Mouse (Mus musculus): ENCODE data around the gene Rnasek. TPM values are rescaled to one million over a fixed set of nuclear protein-coding genes. Genes with fewer than 3 reads are reported as not detected.

The Rnasek gene
- polyA plus RNA-seq (2012; rRNA removed): 168 and 203 TPM in 2 replicates

GRCm38 (mm10) chr11:70239541-70240279 is at the start of gene Rnasek, which contains the start of gene Gm21988:
TSS of gene Rnasek (minus strand) at chr11:70239842.
TSS of gene Gm21988 (minus strand) at chr11:70239830.

DNA sequence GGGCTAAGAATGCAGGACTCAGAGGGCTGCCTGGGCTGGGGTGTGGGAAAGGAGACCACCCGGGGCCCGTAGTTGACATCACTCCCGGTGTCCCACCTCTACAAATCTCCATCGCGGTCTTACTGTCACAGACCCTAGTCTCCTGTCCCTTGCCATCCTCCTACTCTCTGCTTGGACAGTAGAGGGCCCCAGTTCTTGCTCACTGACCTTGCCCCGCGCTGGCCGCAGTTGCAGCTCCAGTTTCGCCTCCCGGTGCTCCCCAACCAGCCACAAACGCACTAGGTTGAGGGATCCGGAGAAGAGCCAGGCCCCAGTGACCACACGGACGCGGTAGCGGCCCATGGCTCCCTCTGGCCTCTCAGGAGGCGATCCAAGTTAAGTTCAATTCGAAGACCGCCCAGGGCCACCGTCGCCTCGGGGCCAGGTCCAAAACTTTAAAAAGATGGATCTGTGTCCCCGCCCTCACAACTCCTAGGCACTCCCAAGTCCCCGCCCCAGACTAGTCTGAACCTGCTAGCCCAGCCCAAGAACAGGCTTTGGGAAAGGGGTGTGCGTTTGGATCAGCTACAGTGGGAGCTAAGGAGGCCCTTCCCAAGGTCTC is 15.4 kb upstream of the Rnasek start, which contains the start of gene Alox12:
Gene Alox12 (minus strand): TSS at position 423 of the 601 bp plus-strand sequence.

DNA sequence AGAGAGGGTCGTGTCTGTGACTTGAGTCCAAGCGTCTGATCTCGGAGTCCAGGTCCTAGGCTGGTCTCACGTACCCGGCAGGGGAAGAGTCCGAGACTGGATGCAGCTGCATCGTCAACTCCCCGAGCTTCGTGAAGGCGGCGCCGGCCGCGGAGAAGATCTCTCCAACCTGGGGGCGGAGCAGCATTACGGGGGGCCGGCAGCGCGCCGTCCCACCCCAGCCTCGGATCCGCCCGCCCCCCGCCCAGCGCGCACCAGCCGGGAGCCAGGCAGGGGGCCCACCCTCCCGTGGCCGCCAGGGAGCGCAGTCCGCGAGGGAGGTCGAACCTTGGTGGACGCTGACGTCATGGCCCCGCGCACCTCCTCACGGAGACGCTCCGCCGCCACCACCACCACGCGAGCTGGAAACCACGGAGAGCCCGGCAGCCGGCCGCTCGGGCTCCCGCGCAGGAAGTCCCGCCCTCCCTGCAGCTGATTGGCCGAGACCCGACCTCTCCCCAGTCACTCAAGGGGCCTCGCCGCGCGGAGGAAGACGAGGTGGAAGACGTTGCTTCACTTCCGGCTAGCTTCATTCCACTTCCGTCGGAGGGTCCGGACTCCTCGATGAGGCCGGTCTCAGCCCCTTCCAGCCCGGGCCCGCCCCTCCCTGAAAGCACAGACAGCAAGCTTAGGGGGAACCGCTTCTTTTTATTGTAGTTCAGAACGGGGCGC is 2.0 kb downstream of the Rnasek start, which contains the start of gene 0610010K14Rik:
Gene 0610010K14Rik (minus strand): TSS at position 458 of the 711 bp plus-strand sequence.

GRCm38 (mm10) chr11:70229260-70230010 is 10.2 kb downstream of the Rnasek start, which contains the start of gene Bcl6b:
TSS of gene Bcl6b (minus strand) at chr11:70229798.

DNA sequence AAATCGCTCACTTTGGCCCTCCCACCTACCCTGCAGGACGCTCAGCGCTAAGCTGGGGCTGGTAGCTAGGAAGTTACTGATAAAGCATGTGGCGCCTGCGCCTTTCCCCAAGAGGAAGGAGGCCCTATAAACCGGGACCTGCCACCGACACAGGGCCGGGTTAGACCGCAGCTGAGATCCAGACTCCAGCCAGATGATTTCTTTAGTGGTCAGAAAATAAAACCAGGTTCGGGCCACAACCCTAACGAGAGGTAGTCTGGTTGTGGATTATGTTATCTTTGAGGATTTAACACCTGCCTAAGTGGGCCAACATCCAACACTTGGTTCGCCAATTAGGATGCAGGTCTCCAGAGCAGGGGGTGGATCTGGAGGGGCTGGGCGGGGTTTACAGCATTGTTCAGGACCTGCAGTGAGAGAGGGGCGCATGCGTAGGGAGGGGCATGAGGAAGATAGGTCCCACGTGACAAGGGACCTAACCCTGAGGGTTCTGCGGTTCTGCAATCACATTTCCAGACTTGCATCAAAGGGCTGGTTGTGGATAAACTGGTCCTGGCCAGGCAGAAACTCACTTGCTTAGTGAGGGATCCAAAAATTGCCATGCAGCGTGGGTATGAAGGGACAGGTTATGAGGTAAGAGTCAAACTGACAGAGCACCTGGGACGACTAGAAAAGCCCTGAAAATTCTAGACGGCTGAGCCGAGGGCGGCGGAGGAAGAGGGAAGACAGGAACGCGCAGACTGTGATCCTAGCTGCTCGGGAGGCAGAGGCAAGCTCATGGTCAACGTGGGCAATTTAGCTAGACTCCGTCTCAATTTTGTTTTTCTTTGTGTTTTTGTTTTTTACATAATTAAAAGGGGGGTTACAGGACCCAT is 18.7 kb downstream of the Rnasek start, which contains the start of gene Slc16a13:
Gene Slc16a13 (minus strand): TSS at position 334 of the 872 bp plus-strand sequence.

DNA sequence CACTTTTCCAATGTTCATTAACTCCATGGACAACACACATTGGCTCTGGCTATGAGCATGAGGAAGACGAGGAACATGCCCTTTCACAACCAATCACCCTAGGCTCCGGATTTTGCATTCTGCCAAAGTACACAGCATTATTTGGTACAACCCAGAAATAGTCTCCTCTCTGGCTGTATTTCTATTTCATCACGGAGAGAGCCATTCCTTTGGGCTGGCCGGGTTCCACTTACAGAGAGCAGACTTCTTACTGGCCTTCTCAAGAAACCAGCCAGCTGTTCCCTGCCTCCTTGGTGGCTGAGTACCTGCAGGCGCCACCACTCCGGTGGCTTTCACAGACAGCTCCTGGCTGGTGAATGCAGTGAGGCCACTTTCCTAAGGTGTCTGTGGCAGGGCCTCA is 27.2 kb downstream of the Rnasek start, which contains the start of gene Slc16a11:
Gene Slc16a11 (plus strand): TSS at position 330 of the 400 bp plus-strand sequence.

Other genes starting within 250 kb of the Rnasek start
- gene Gabarap, start 248.7 kb downstream of the Rnasek start, polyA plus RNA-seq (2012; rRNA removed): 406 and 430 TPM in 2 replicates
- 18.6 and 19.8 TPM in 2 replicates for gene Phf23, start 244.1 kb downstream of the Rnasek start, polyA plus RNA-seq (2012; rRNA removed)
- gene Dvl2, start 239.2 kb downstream of the Rnasek start, polyA plus RNA-seq (2012; rRNA removed): 30.5 and 32.6 TPM in 2 replicates
- gene Acadvl, start 224.4 kb downstream of the Rnasek start, polyA plus RNA-seq (2012; rRNA removed): 70.9 and 79.8 TPM in 2 replicates
- gene Dlg4, start 222.9 kb downstream of the Rnasek start, polyA plus RNA-seq (2012; rRNA removed): 35.0 and 35.2 TPM in 2 replicates
- gene Asgr1, start 185.8 kb downstream of the Rnasek start, polyA plus RNA-seq (2012; rRNA removed): 4.9 and 5.0 TPM in 2 replicates
- 2.4 and 2.6 TPM in 2 replicates for gene Asgr2, start 147.2 kb downstream of the Rnasek start, polyA plus RNA-seq (2012; rRNA removed)
- 6.0 and 6.3 TPM in 2 replicates for gene Mgl2, start 109.5 kb downstream of the Rnasek start, polyA plus RNA-seq (2012; rRNA removed)
- gene Clec10a, start 83.6 kb downstream of the Rnasek start, polyA plus RNA-seq (2012; rRNA removed): 6.2 and 8.4 TPM in 2 replicates
- 33.1 and 52.2 TPM in 2 replicates for gene Slc16a11, start 27.1 kb downstream of the Rnasek start, polyA plus RNA-seq (2012; rRNA removed)
- 13.6 and 14.5 TPM in 2 replicates for gene Slc16a13, start 18.8 kb downstream of the Rnasek start, polyA plus RNA-seq (2012; rRNA removed)
- gene Bcl6b, start 10.0 kb downstream of the Rnasek start, polyA plus RNA-seq (2012; rRNA removed): 7.9 and 11.3 TPM in 2 replicates
- gene 0610010K14Rik, start 1.9 kb downstream of the Rnasek start, polyA plus RNA-seq (2012; rRNA removed): 74.4 and 91.7 TPM in 2 replicates
- 7.1 and 9.5 TPM in 2 replicates for gene Gm21988, start within 50 bp of the Rnasek start, polyA plus RNA-seq (2012; rRNA removed)
- gene Alox12, start 15.5 kb upstream of the Rnasek start, polyA plus RNA-seq (2012; rRNA removed): 6.0 and 6.8 TPM in 2 replicates
- 15.1 and 21.8 TPM in 2 replicates for gene Alox12e, start 82.8 kb upstream of the Rnasek start, polyA plus RNA-seq (2012; rRNA removed)
- gene Alox15, start 112.2 kb upstream of the Rnasek start, polyA plus RNA-seq (2012; rRNA removed): 24.3 and 28.5 TPM in 2 replicates
- 32.7 and 36.4 TPM in 2 replicates for gene Pelp1, start 170.2 kb upstream of the Rnasek start, polyA plus RNA-seq (2012; rRNA removed)
- gene Arrb2, start 192.8 kb upstream of the Rnasek start, polyA plus RNA-seq (2012; rRNA removed): 35.9 and 49.5 TPM in 2 replicates
- 21.2 and 24.3 TPM in 2 replicates for gene Med11, start 212.1 kb upstream of the Rnasek start, polyA plus RNA-seq (2012; rRNA removed)
- 8.7 and 9.5 TPM in 2 replicates for gene Zmynd15, start 219.6 kb upstream of the Rnasek start, polyA plus RNA-seq (2012; rRNA removed)
- gene Cxcl16, start 220.1 kb upstream of the Rnasek start, polyA plus RNA-seq (2012; rRNA removed): 37.7 and 41.1 TPM in 2 replicates

Measured in ovary, adult 2 months (tissue).